Mouse (Mus musculus): ENCODE measurements around the gene Zfp143. TPM values are rescaled to one million over a fixed set of nuclear protein-coding genes. Genes with fewer than 3 reads are reported as not detected.
"Not testable (repeated sequence)": the region's sequence is repeated elsewhere in the genome, so short reads cannot be mapped to it uniquely, and the experiment has no call there.

The Zfp143 gene
- polyA plus RNA-seq, 1 experiment from 2014 or later = 30.0 TPM

DNA sequence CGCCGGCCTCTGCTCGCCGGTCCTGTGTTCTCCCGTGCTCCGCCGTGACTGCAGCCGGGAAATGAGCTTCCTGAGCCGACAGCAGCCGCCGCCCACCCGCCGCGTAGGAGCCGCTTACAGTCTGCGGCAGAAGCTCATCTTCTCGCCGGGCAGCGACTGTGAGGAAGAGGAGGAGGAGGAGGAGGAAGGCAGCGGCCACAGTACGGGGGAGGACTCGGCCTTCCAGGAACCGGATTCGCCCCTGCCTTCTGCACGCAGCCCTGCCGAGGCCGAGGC is 61.2 kb downstream of the Zfp143 start:
- WGBS = under 1% methylated on average over 27 of the region's 27 CpGs
- DNase-seq (ENCODE audit: extremely low spot score, low spot score) = no peak
- peak overlapping the region; percentile 98 for H3K27ac ChIP-seq
- no peaks in the 10 kb centered on the region for H3K9me3 ChIP-seq
- H3K36me3 ChIP-seq (replicated peaks) = peaks cover 28% of the 10 kb centered on the region
- H3K4me1 ChIP-seq = peaks cover 29% of the 10 kb centered on the region
- H3K4me3 ChIP-seq = peak overlapping the region; percentile 98
- H3K27me3 ChIP-seq (ENCODE audit: poor library complexity, severe bottlenecking) = no peaks in the 10 kb centered on the region

DNA sequence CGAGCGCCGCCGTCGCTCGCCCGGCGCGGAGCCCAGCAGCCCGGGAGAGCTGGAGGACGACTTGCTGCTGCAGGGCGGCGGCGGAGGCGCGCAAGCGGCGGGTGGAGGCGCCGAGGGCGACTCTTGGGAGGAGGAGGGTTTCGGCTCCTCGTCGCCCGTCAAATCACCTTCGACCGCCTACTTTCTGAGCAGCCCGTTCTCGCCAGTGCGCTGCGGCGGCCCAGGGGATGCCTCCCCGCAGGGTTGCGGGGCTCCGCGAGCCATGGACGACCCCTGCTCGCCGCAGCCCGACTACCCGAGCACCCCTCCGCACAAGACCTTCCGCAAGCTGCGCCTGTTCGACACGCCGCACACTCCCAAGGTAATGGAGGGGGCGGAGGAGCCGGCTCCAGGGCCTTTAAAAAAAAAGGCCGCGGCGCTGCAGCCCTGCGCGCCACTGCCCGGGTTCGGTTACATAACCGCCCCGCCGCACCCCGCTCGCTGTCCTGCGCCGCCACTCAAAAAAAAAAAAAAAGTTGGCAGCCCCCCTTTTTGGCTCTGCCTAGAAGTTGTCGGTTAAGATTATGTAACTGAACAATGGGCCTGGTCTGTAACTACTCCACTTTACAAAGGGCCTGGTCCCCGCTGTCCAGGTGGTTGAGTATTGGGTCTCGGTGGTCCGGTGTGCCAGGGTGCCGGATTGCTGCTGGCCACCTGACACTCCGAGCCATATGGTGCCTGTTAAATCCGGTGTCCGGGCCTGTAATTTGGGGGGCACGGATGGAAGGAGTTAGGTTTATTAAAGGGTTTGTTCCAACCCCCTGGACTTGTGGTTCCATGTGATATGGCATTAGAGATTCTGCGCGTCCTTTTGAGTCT is 61.8 kb downstream of the Zfp143 start:
- peak overlapping the region; percentile 98 for H3K4me3 ChIP-seq
- WGBS = under 1% methylated on average over 74 of the region's 74 CpGs
- no peak for DNase-seq (ENCODE audit: extremely low spot score, low spot score)
- no peaks in the 10 kb centered on the region for H3K27me3 ChIP-seq (ENCODE audit: poor library complexity, severe bottlenecking)
- no peaks in the 10 kb centered on the region for H3K9me3 ChIP-seq
- peak overlapping the region; percentile 98 for H3K27ac ChIP-seq
- peaks cover 34% of the 10 kb centered on the region for H3K36me3 ChIP-seq (replicated peaks)
- H3K4me1 ChIP-seq = peaks cover 29% of the 10 kb centered on the region

DNA sequence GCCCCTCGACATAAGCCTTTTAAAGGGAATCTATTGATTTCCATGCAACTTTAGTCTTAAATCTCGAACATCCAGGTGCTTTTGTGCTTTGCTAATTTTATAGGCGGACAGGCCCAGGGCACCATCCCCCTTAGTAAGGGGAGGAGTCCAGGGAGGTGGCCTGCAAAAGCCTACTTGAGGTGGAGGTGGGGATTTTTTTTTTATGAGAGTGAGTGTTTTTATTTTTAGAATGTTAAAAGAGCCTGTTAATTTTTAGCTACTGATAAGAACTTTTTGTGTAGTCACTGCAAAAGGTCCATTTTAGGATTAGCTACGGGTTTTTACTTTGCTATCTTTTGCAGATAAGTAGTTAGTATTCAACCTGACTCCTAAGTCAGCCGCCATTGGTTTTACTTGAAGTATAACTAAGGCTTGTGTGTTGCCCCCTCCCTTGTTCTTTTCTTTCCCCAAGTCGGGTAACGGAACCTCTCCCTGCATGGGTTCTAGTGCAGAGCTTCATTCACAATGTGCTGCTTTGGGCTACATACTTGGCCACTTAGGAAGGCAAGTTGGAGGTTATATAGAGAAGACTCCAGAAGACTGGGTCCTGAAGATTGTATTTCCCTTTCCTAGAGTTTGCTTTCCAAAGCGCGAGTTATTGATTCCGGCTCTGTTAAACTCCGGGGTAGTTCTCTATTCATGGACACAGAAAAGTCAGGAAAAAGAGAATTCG is 63.0 kb downstream of the Zfp143 start:
- H3K36me3 ChIP-seq (replicated peaks) = peaks cover 46% of the 10 kb centered on the region
- H3K4me3 ChIP-seq = peak overlapping the region; percentile 98
- no peak for DNase-seq (ENCODE audit: extremely low spot score, low spot score)
- H3K9me3 ChIP-seq = no peaks in the 10 kb centered on the region
- 71% methylated on average over 12 of the region's 12 CpGs for WGBS
- H3K4me1 ChIP-seq = peaks cover 29% of the 10 kb centered on the region
- peak overlapping the region; percentile 98 for H3K27ac ChIP-seq
- no peaks in the 10 kb centered on the region for H3K27me3 ChIP-seq (ENCODE audit: poor library complexity, severe bottlenecking)

DNA sequence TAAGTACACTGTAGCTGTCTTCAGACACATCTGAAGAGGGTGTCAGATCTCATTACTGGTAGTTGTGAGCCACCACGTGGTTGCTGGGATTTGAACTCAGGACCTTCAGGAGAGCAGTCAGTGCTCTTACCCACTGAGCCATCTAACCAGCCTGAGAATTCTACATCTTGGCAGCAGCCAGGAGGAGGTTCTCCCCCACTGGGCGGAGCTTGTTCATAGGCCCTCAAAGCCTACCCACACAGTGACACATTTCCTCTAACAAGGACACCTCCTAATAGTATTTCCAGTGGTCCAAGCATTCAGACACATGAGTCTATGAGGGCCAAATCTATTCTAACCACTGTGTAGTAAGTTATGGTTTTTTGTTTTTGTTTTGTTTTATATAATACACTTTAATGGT is 67.5 kb downstream of the Zfp143 start:
- Histone ChIP-seq H3K36me3 (replicated peaks) (peaks cover 92% of the 10 kb centered on the region), H3K27me3 (ENCODE audit: poor library complexity, severe bottlenecking) (no peaks in the 10 kb centered on the region), H3K9me3 (no peaks in the 10 kb centered on the region), H3K4me3 (no peak overlapping the region), H3K27ac (no peak overlapping the region), H3K4me1 (peaks cover 17% of the 10 kb centered on the region)
- no peak for DNase-seq (ENCODE audit: extremely low spot score, low spot score)
- 82% methylated on average over 2 of the region's 2 CpGs for WGBS

DNA sequence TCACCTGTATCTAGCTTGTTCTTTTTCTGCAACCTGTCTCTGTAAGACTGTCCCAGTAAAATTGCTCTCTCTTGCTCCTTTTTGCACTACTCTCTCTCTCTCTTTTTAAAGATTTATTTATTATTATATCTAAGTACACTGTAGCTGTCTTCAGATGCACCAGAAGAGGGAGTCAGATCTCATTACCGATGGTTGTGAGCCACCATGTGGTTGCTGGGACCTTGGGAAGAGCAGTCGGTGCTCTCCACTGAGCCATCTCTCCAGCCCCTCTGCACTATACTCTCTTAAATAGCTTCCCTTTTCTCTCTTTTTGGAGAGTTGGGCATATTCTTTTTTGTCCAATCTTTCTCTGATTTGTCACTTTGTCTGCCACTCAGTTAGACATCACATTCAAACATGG is 71.3 kb downstream of the Zfp143 start:
- peaks cover 100% of the 10 kb centered on the region for H3K36me3 ChIP-seq (replicated peaks)
- not testable (repeated sequence) for H3K4me3 ChIP-seq; H3K27me3 ChIP-seq (ENCODE audit: poor library complexity, severe bottlenecking); H3K4me1 ChIP-seq; DNase-seq (ENCODE audit: extremely low spot score, low spot score); H3K9me3 ChIP-seq; H3K27ac ChIP-seq
- WGBS = 82% methylated on average over 2 of the region's 2 CpGs

DNA sequence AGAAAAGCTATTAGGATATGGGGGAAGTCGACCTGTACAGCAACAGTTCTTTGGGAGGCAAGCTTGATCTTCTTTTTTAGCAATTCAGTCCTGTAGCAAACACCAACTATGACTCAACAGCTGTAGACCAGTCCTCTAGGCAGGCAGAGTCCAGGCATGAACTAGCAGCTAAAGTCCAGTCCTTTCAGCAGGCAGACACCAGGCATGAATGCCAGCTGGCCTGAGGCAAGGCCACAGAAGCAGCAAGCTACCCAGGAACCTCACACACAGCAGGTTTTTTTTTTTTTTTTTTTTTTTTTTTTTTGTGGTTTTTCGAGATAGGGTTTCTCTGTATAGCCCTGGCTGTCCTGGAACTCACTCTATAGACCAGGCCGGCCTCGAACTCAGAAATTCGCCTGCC is 73.0 kb downstream of the Zfp143 start:
- WGBS = 86% methylated on average over 5 of the region's 5 CpGs
- H3K27ac ChIP-seq = no peak overlapping the region
- no peaks in the 10 kb centered on the region for H3K4me1 ChIP-seq
- H3K9me3 ChIP-seq = no peaks in the 10 kb centered on the region
- no peaks in the 10 kb centered on the region for H3K27me3 ChIP-seq (ENCODE audit: poor library complexity, severe bottlenecking)
- DNase-seq (ENCODE audit: extremely low spot score, low spot score) = no peak
- H3K4me3 ChIP-seq = no peak overlapping the region
- peaks cover 100% of the 10 kb centered on the region for H3K36me3 ChIP-seq (replicated peaks)

DNA sequence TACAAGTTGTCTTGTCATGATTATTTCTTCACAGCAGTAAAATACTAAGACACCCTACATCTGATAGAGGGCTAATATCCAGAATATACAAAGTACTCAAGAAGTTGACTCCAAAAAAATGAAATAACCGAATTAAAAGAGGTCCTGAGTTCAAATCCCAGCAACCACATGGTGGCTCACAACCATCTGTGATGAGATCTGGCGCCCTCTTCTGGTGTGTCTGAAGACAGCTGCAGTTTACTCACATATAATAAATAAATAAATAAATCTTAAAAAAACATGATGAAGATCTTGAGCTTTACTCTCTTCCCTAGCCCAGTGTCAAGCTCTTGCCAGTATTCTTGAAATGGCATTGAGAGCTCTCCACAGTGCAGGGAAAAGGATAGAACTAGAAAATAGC is 77.5 kb downstream of the Zfp143 start:
- 84% methylated on average over 2 of the region's 2 CpGs for WGBS
- H3K9me3 ChIP-seq = no peaks in the 10 kb centered on the region
- H3K4me1 ChIP-seq = no peaks in the 10 kb centered on the region
- H3K36me3 ChIP-seq (replicated peaks) = peaks cover 100% of the 10 kb centered on the region
- H3K27ac ChIP-seq = no peak overlapping the region
- no peaks in the 10 kb centered on the region for H3K27me3 ChIP-seq (ENCODE audit: poor library complexity, severe bottlenecking)
- DNase-seq (ENCODE audit: extremely low spot score, low spot score) = no peak
- H3K4me3 ChIP-seq = no peak overlapping the region

DNA sequence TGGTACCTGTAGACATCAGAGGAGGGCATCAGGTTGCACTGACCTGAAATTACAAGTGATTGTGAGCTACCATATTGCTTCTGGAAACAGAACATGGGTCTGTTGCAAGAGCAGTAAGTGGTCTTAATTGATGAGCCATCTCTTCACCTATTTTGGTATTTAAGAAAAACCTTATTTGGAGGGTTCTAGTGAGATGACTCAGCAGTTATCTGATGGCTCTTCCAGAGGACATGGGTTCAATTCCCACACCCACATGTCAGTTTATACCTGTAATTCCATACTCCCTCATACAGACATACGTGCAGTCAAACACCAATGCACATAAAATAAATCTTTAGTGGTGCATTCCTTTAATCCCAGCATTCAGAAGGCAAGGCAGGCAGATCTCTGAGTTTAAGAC is 82.8 kb downstream of the Zfp143 start:
- Histone ChIP-seq H3K4me1 (no peaks in the 10 kb centered on the region), H3K27ac (no peak overlapping the region), H3K4me3 (no peak overlapping the region), H3K36me3 (replicated peaks) (peaks cover 93% of the 10 kb centered on the region), H3K27me3 (ENCODE audit: poor library complexity, severe bottlenecking) (no peaks in the 10 kb centered on the region), H3K9me3 (no peaks in the 10 kb centered on the region)
- no peak for DNase-seq (ENCODE audit: extremely low spot score, low spot score)
- 96% methylated on average over 1 of the region's 1 CpGs for WGBS

Other genes with a start within 250 kb of the Zfp143 start
- gene Scube2, start 195.5 kb upstream of the Zfp143 start, polyA plus RNA-seq (2016; fragmentation: Nextera tagmentation; extraction: Ambion mirVana) = 1.4 and 1.8 TPM in 2 replicates
- gene Dennd5a, start 100.7 kb upstream of the Zfp143 start, polyA plus RNA-seq (2016; fragmentation: Nextera tagmentation; extraction: Ambion mirVana) = 29.4 and 29.7 TPM in 2 replicates
- gene Tmem41b, start 74.3 kb upstream of the Zfp143 start, polyA plus RNA-seq (2016; fragmentation: Nextera tagmentation; extraction: Ambion mirVana) = 66.1 and 71.6 TPM in 2 replicates
- 62.7 and 65.9 TPM in 2 replicates for gene Ipo7, start 42.9 kb upstream of the Zfp143 start, polyA plus RNA-seq (2016; fragmentation: Nextera tagmentation; extraction: Ambion mirVana)
- gene Wee1, start 60.8 kb downstream of the Zfp143 start, polyA plus RNA-seq (2016; fragmentation: Nextera tagmentation; extraction: Ambion mirVana) = 28.9 and 29.0 TPM in 2 replicates
- 32.0 and 36.0 TPM in 2 replicates for gene Swap70, start 160.5 kb downstream of the Zfp143 start, polyA plus RNA-seq (2016; fragmentation: Nextera tagmentation; extraction: Ambion mirVana)

Measured in forebrain, embryonic 10.5 days (tissue).